Mouse (Mus musculus): Measurements from ENCODE around the gene Slc30a7.

DNA sequence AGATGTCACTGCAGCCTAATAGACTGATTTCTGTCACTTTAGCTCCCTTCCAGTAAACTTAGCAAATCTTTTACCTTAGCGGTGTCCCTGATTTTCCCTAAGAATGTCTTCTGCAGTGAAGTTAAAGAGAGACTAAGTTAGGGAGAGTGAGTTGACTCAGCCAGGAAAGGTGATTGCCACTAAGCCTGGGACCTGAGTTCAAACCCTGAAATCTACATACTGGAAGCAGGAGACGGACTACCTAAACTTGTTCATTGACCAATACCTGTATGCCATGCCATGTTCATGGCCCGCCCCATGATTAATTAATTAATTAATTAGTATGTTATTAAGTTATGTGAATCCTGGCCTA lies 26.6 kb upstream of the Slc30a7 start:
- TF ChIP-seq CTCF (IDR thresholded peaks at IDR 0.05; ENCODE audit: control insufficient read depth, insufficient read depth, insufficient replicate concordance, low read depth, low read length) (no peak), POLR2A (IDR thresholded peaks at IDR 0.05; ENCODE audit: control insufficient read depth, low read depth, low read length) (no peak)
